In the genomic region with DNA sequence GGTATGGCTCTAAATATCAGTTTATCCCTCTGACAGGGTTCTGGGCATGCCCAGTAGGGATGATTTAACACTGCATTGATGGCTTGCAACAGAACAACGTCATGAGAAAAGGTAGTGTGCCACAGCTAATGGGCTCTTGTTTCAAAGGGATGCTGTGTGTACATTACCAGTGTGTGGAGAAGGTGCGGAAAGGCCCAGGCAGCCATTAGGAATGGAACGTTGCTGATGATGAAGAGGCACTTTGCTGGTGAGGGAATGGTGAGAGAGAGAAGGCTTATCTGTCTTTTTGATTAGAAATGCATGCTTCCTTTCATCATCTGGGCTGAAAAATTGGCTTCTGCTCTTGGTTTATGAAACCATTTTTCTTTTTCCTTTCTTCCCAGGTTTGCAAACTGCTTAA, we compare ENCODE assay signal across 15 mouse cellular contexts.
"Had no signal": no experiment of that assay in that cellular context is flagged by ENCODE, and none has a peak within 500 bp of the region (broad histone marks: within the 10 kb centered on the region; RNA-seq: fewer than 3 reads in every experiment).

No protein-coding gene starts in this region.

- DNase-seq: kidney, adult 18-20 months; kidney, adult 9 months; kidney, postnatal 14 days; kidney, postnatal 4 days; left cerebral cortex, postnatal 4 days; liver, embryonic 13.5 days; lung, adult 2 months; lung, postnatal 14 days; lung, postnatal 4 days; right cerebral cortex, postnatal 14 days; spleen, adult 18-20 months; thymus, postnatal 25 days had no signal

- ATAC-seq: intestine, embryonic 15.5 days; midbrain, embryonic 13.5 days had no signal

- H3K4me2 ChIP-seq: intestine, embryonic 15.5 days; liver, embryonic 13.5 days; midbrain, embryonic 13.5 days; stomach, embryonic 15.5 days had no signal

- H3K27me3 ChIP-seq: intestine, embryonic 15.5 days; liver, embryonic 13.5 days; midbrain, embryonic 13.5 days; stomach, embryonic 15.5 days had no signal

- H3K36me3 ChIP-seq: intestine, embryonic 15.5 days; liver, embryonic 13.5 days; midbrain, embryonic 13.5 days; stomach, embryonic 15.5 days had no signal

- H3K4me1 ChIP-seq: liver, embryonic 13.5 days; midbrain, embryonic 13.5 days; stomach, embryonic 15.5 days had no signal

- H3K9me3 ChIP-seq: intestine, embryonic 15.5 days; liver, embryonic 13.5 days; midbrain, embryonic 13.5 days; stomach, embryonic 15.5 days had no signal

- H3K27ac ChIP-seq: intestine, embryonic 15.5 days; liver, embryonic 13.5 days; midbrain, embryonic 13.5 days; stomach, embryonic 15.5 days had no signal

- H3K9ac ChIP-seq: intestine, embryonic 15.5 days; liver, embryonic 13.5 days; midbrain, embryonic 13.5 days; stomach, embryonic 15.5 days had no signal

- H3K4me3 ChIP-seq: intestine, embryonic 15.5 days; liver, embryonic 13.5 days; midbrain, embryonic 13.5 days; stomach, embryonic 15.5 days had no signal
